Mouse (Mus musculus) left cerebral cortex, postnatal 25 days (tissue): ENCODE measurements around the gene Tmed10. TPM values are rescaled to one million over a fixed set of nuclear protein-coding genes. Genes with fewer than 3 reads are reported as not detected.

Source experiments
- DNase-seq, 2 experiments: peaks; one replicate each; pipeline ENCODE4 v3.0.0; 2022; ENCODE audit warnings: low spot score in 2 of 2, mixed read lengths in 1 of 2
- intact Hi-C: fragments of 180-260 bp; cut with DNase I; formaldehyde crosslinking; loops from one replicate; pipeline ENCODE4 v1.15.1; 2025
- total RNA-seq, 2 experiments: library from RNA; stranded (reverse); gene quantifications; 2 replicates each; pipeline ENCODE4 v1.2.3; 2021

Tmed10 gene
- total RNA-seq, 2 experiments from 2014 or later, result 164 to 171 TPM

- DNase-seq, result no peak
- intact Hi-C loops, result loop anchor here (2.0 to 5.0 kb wide), 2 partner anchors 149 to 322 kb away; no protein-coding TSS in a partner anchor
Measured at GRCm38 (mm10) chr12:85339947-85340346, 34.7 kb downstream of the Tmed10 start.

- intact Hi-C loops, result no loop called here
Measured at GRCm38 (mm10) chr12:85339243-85339729, 35.4 kb downstream of the Tmed10 start, which contains the start of gene Nek9. TSS of gene Nek9 (minus strand) at chr12:85339362.

DNA sequence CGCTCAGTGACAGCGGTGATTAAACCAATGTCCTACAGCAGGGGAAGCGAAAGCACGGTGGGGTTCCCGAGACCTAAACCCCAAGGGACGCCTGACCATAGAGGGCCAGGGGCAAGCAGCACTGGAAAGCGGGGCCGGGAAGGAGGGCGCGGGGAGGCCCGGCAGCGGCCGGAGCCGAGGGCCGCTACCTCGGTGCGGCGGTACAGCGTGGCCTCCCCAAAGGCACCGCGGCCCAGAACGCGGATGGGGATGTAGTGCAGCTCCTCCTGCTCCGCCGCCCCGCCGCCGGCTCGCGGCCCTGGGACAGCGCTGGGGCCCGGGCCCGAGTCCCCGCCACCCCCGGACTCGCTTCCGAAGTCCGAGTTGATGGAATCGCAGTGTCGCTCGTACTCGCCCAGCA, 35.8 kb downstream of the Tmed10 start:
- DNase-seq, result no peak
- intact Hi-C loops, result no loop called here

More at GRCm38 (mm10) chr12:85339243-85339729, 35.4 kb downstream of the Tmed10 start, which contains the start of gene Nek9:
- DNase-seq, result peak; percentile 95

DNA sequence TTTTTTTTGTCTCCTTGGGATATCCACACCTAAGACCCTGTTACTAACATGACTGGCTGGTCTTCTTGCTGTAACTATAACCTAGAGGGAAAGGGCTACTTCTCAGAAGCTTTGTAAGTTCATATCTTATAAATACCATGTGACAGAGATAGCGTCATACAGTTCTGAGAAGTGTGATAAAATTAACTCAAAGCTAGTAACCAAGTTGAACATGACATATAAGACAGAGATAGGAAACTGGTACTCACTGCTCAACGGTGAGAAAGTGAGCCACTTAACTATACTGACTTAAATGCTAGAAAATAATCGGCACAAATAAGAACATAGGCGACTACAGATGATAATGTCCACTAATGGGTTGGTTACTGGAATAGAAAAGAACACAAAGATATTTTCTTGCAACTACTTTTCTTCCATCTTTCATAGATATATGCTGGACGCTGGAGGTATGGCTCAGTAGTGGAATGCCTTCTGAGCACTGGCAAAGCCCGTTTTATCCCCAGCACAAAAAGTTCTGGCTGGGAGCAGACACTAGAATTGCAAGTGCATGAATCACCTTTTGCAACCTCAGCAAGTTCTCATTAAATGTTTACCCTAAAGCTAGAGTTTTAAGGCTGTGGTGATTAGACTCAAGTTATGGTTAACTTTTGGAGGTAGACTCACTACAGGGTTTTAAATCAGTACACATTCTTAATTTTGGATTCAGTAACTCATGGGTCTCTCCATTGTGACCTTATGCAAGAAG, 36.9 kb downstream of the Tmed10 start:
- intact Hi-C loops, result no loop called here
- no peak for DNase-seq

- DNase-seq, result no peak
- intact Hi-C loops, result no loop called here
Measured at GRCm38 (mm10) chr12:85330153-85330552, 44.5 kb downstream of the Tmed10 start.

- DNase-seq, result no peak
- intact Hi-C loops, result no loop called here
Measured at GRCm38 (mm10) chr12:85308651-85309050, 66.0 kb downstream of the Tmed10 start.

DNA sequence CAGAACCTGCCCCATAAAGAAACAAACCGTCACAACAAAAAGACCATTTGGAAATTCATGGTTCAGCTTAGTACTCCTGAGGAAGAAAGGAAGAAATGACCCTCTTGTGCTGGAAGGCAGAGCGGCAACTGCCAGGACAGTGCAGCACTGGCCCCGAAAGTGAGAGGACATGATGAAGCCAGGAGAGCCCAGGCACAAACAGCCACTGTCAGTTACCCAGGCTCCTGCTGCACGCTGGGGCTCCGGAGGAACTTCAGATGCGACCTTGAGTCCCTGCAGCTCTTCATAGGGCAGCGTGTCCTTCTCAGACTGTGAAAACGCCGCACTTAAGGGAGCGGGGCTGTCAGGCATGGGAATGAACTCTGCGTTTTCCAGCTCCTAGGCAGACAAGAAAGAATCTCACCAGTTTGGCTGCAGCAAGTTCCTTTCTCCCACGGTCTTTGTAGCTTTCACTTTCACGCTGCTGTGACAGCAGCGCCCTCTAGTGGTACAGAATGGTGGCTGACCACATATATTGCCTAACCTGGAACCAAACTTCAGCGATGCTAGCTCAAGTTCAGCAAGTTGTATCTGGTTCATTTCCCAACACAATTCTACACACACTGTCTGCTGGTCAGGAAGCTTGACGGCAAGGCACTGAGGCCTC, 69.3 kb downstream of the Tmed10 start:
- DNase-seq, result peak; percentile 88 to 89
- intact Hi-C loops, result loop anchor here (1.0 to 2.0 kb wide), 2 partner anchors 137 to 162 kb away; no protein-coding TSS in a partner anchor

DNA sequence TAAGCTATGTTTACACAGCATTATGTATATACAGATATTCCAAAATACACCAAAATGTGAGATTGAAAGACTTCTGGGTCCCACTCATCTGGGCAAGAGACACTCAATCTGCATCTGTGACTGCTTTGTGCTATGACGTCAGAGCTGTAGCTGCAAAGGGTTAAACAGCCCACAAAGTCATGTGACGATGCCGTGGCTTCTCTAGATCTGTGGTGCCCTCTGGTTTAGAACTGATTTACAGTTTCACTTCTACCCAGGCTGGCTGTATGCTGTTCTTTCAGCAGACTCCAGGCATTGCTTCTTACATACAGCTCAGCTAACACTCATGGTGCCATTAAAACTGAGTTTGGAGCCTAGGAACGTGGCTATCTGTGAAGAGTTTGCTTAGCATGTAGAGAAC, 69.9 kb downstream of the Tmed10 start:
- intact Hi-C loops, result loop anchor here (1.0 to 2.0 kb wide), 2 partner anchors 136 to 161 kb away; no protein-coding TSS in a partner anchor
- no peak for DNase-seq

DNA sequence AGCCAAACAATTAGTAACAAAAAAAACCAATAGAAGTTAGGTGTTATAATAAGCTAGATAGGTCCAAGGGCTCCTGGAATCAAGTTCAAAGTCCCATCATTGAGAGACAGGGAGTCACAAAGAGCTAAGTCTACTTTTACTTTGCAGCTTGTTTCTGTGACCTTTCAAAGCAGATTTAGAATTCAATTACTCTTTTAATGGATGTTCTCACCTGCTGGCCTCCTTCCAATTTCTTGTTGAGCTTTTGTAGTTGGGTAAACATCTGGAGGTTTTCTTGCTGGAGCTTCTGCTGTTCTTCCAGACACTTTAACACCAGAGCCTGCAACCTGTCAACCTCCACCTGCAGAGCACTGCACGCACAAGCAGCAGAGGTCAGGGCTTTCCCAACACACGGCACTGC, 71.4 kb downstream of the Tmed10 start:
- intact Hi-C loops, result no loop called here
- DNase-seq, result no peak

GRCm38 (mm10) chr12:85298835-85299180, 75.8 kb downstream of the Tmed10 start:
- intact Hi-C loops, result no loop called here
- DNase-seq, result no peak

DNA sequence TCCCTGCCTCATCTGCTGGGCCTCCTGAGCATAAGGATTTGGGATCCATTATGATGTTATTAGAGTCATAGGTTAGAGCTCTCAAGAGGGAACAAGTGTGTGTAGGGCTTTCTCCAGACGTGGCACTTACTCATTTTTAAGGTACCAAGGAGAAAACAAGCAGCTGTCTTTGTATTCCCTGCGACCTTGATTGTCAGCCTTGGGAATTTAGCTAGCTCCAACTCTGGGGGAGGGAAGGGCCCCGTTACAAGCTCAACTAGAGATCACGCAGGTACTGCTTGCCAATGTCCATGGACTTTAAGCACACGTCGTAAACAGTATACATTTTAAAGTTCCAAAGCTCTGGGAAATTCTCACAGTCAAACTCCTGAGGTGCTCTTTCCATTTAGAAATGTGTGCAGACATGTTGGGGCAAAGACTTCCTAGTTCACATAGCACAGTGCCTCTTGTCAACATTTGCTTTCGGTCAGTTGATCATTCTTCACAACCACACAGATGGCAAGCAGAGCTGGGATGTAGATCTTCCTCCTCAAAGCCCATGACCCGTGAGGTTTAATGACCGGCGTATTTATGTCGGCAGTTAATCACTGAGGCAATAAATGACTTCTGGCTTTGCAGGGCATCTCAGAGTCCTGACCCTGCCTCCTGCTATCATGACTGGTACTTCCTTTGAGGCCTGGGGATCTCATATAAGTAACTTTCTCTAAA, 76.4 kb downstream of the Tmed10 start:
- intact Hi-C loops, result no loop called here
- DNase-seq, result no peak

DNA sequence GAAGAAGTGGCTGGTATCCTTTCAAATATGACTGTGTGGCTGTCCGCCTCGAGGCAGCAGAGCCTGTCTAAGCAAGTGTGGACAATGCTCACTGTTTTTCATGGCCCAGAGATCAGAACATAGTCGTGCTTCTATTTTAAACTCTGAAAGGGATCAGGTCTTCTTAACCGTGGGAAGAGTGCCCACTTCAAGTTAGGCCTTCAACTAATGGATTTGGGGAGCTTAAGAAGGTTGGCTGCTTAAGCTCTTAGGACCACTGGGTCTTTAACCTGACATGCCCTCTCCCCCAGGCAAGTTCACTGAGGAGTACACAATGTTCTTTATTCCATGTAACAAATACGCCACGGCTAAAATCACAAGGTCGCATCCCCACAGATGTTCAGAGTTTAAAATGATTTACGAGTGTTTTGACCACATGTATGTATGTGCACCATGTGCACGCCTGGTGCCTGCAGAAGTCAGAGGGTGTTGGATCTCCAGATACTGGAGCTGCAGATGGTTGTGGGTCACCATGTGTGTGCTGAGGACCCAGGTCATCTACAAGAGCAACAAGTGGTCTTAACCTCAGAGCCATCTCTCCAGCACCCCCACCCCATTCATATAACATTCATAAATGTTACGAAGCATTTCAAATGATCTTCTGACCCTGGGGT, 77.2 kb downstream of the Tmed10 start:
- intact Hi-C loops, result no loop called here
- no peak for DNase-seq

DNA sequence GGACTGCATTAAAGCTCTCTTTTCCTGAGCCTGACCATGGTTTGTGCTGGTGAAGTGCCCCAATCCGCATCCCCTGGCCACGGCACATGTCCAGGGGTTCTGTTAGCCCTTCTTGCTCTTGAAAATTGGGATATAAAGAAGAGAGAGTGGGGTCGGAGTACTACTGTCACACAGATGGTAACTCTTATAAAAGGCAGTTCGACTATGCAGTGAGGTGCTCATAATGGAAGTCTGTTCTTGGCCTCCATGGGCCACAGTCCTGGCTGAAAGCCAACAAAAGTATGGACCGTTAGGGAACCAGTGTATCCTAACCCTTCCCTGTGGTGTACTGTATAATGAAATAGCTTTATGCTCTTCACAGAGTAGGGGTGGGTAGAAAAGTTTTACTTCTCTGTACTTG, 77.7 kb downstream of the Tmed10 start:
- intact Hi-C loops, result no loop called here
- DNase-seq, result no peak

- DNase-seq, result no peak
- intact Hi-C loops, result no loop called here
Measured at GRCm38 (mm10) chr12:85295506-85295905, 79.1 kb downstream of the Tmed10 start.

- intact Hi-C loops, result no loop called here
- DNase-seq, result no peak
Measured at GRCm38 (mm10) chr12:85292906-85293305, 81.7 kb downstream of the Tmed10 start.

DNA sequence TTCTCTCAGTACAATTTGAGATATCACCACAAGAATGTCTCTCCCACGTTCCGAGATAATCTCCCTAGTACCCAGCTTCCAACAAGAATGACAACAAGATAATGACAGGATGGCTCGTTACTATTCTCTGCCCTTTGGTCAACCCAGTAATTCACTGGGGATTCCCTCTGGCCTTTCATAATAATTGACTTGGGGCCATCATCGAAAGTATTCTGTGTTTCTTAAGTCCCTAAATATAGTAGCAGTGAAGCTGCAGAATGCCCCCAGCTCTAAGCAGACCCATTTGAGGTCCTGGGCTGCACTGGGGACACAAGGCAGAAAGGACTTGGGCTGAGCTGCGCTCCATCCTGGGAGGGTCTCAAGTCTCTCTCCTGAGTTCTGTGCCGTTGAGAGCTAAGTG, 82.4 kb downstream of the Tmed10 start:
- no peak for DNase-seq
- intact Hi-C loops, result no loop called here

DNA sequence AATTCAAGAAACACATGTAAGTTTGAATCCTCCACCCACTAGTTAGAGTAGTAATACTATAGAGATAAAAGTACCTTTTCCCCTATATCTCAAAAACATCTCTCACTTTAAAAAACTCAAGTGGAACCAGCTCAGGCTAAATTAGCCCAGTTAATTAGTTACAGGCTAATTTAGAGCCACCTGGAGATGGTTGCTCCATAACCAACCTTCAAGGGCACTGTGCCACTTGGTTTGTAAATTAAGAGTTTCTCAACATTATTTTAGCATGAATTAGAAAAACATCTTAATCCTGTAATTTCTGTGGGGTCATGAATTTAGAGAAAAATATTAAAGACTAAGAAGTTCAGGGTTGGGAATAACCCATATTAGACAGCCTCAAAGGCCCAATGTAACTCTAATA, 83.1 kb downstream of the Tmed10 start:
- intact Hi-C loops, result no loop called here
- DNase-seq, result no peak

- intact Hi-C loops, result no loop called here
- DNase-seq, result no peak
Measured at GRCm38 (mm10) chr12:85290633-85291032, 84.0 kb downstream of the Tmed10 start.
